Mouse (Mus musculus): ENCODE data around the gene Mrc2. TPM values are rescaled to one million over a fixed set of nuclear protein-coding genes. Genes with fewer than 3 reads are reported as not detected.

The Mrc2 gene
- total RNA-seq, 2 experiments from 2014 or later = 4.1 to 5.7 TPM

GRCm38 (mm10) chr11:105385266-105385665 is 92.8 kb downstream of the Mrc2 start:
- DNase-seq (ENCODE audit: low spot score in 2 of 2) = no peak
- H3K27ac ChIP-seq = no peak overlapping the region
- H3K4me3 ChIP-seq = no peak overlapping the region
- no peak for TF ChIP-seq CTCF (conservative IDR thresholded peaks at IDR 0.05)

GRCm38 (mm10) chr11:105388636-105389035 is 96.2 kb downstream of the Mrc2 start:
- no peak overlapping the region for H3K4me3 ChIP-seq
- TF ChIP-seq CTCF (conservative IDR thresholded peaks at IDR 0.05) = no peak
- H3K27ac ChIP-seq = peak overlapping the region; percentile 74
- DNase-seq (ENCODE audit: low spot score in 2 of 2) = peak; percentile 35 to 58

- Histone ChIP-seq H3K4me3 (no peak overlapping the region), H3K27ac (no peak overlapping the region)
- TF ChIP-seq CTCF (conservative IDR thresholded peaks at IDR 0.05) = no peak
- DNase-seq (ENCODE audit: low spot score in 2 of 2) = no peak
Measured at GRCm38 (mm10) chr11:105390290-105390689, 97.8 kb downstream of the Mrc2 start.

Other genes with a start within 250 kb of the Mrc2 start
- not detected for gene Efcab3, start 229.1 kb upstream of the Mrc2 start, total RNA-seq (2021)
- gene Mettl2, start 166.2 kb upstream of the Mrc2 start, total RNA-seq (2021) = 10 to 100 TPM; 16.8 to 16.9 TPM
- not detected for gene Gm10842, start 145.8 kb upstream of the Mrc2 start, total RNA-seq (2021)
- 10 to 100 TPM; 47.9 to 50.9 TPM for gene Tlk2, start 113.8 kb upstream of the Mrc2 start, total RNA-seq (2021)
- under 1 TPM; 0.79 to 0.87 TPM for gene March10, start 164.1 kb downstream of the Mrc2 start, total RNA-seq (2021)